Mouse (Mus musculus): Measurements from ENCODE around the gene Ebf1. TPM values are rescaled to one million over a fixed set of nuclear protein-coding genes. Genes with fewer than 3 reads are reported as not detected.

The Ebf1 gene
- total RNA-seq, 4 experiments from 2014 or later, result 2.8 to 5.3 (median 3.4) TPM

GRCm38 (mm10) chr11:44702716-44703486, 85.8 kb downstream of the Ebf1 start:
- no peak for DNase-seq (ENCODE audit: low spot score in 2 of 2)

GRCm38 (mm10) chr11:44703951-44704350, 86.8 kb downstream of the Ebf1 start:
- no peak for DNase-seq (ENCODE audit: low spot score in 2 of 2)

GRCm38 (mm10) chr11:44705811-44706210, 88.7 kb downstream of the Ebf1 start:
- no peak for DNase-seq (ENCODE audit: low spot score in 2 of 2)

DNA sequence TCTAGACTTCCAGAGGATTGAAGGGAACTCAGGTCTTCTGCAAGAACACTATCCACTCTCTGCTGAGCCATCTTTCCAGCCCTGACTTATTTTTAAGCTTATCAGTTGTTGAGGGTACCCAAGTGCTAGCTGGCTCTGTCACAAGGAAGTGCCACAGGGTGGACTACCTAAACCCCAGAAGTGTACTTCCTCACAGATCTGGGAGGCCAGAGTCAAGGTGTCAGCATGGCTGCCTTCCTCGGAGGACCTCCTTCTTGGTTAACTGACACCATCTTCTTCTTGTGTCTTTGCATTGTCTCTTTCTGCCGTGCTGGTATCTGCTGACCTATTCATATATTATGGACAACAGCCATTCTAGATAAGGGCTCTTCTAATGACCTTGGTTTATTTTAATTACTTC, 89.3 kb downstream of the Ebf1 start:
- DNase-seq (ENCODE audit: low spot score in 2 of 2), result no peak

DNA sequence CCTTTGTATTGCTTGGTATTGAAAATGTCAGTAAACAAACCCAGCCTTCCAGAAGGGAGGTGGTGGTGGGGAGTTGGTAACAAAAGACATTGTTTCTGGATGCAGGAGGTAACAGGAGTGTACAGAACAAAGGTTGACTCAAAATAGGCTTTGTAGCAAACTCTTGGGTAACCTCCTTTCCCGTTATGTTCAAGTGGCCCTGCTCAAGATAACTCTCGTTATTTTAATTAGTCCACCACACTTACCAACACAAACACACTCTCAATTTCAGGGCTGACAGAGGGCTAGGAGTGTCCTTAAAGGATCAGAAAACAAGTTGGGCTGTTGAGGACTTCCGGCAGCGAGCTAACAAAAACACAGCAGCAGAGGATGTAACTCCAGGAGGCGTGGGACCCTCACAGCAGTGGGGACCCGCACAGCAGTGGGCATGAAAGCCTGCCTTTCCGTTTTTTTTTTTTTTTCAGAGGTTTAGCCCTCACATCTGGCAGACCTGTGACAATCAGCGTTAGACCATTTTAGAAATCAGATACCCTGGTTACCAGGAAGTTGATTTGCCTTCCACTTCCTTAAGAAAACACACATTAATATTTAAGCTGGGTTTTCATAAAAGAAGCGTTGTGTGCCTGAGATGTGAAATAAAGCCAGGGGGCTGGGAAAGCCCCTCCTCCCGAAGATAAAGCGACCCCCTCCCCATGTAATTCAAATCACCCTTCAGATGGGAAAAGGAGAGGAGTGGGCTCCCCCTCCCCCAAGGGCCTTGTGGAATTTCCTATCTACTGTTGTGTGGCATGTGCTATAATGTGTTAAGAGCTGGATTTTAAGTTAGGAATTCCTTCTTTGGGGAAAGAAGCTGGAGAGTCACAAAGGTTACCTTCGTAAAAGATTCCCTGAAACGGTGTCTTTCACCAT, 90.5 kb downstream of the Ebf1 start:
- no peak for DNase-seq (ENCODE audit: low spot score in 2 of 2)

- DNase-seq (ENCODE audit: low spot score in 2 of 2), result no peak
Observed at GRCm38 (mm10) chr11:44708290-44708685, 91.2 kb downstream of the Ebf1 start.

GRCm38 (mm10) chr11:44709073-44709618, 92.0 kb downstream of the Ebf1 start:
- DNase-seq (ENCODE audit: low spot score in 2 of 2), result no peak

GRCm38 (mm10) chr11:44709869-44710460, 92.8 kb downstream of the Ebf1 start:
- DNase-seq (ENCODE audit: low spot score in 2 of 2), result no peak

- no peak for DNase-seq (ENCODE audit: low spot score in 2 of 2)
Observed at GRCm38 (mm10) chr11:44710861-44711260, 93.7 kb downstream of the Ebf1 start.

DNA sequence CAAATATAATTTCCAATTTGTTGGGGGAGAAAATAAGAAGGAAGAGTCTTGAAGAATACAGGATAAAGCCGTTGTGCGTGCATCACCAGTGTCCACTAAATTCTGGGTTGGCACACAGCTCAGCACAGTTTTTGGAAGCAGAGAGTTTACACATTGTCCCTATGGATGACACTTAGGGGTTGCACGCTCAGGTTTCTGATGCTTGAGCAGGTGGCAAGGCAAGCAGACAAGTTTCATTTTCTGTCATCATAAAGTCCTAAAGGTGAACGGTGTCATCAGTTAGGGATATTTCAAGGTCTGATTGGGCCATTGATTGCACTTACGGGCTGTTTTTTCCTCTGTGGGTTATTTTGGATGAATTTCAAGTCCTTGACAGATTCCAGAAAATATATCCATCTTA, 97.1 kb downstream of the Ebf1 start:
- DNase-seq (ENCODE audit: low spot score in 2 of 2), result no peak

- DNase-seq (ENCODE audit: low spot score in 2 of 2), result no peak
Observed at GRCm38 (mm10) chr11:44715776-44716175, 98.7 kb downstream of the Ebf1 start.

- DNase-seq (ENCODE audit: low spot score in 2 of 2), result no peak
Observed at GRCm38 (mm10) chr11:44716928-44717327, 99.8 kb downstream of the Ebf1 start.

GRCm38 (mm10) chr11:44717636-44718035, 100.5 kb downstream of the Ebf1 start:
- no peak for DNase-seq (ENCODE audit: low spot score in 2 of 2)

DNA sequence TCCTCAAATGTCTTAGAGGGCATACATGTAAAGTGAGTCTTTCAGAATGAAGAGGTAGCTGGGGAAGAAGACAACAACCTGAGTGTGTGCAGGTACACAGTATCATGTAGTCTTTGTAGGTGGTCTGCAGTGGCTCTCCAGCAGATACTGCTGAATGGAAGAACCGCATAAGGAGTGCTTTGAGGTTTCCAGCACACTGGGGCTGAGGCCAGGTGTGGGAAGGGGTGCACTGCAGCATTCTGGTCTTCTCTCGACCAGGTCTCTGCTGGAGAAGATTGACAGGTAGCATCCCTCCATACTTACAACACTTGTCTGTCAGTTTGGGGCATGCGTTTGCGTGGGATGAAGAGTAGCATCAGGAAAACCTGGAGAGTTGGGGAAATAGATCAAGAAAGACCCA, 104.9 kb downstream of the Ebf1 start:
- no peak for DNase-seq (ENCODE audit: low spot score in 2 of 2)

- DNase-seq (ENCODE audit: low spot score in 2 of 2), result no peak
Observed at GRCm38 (mm10) chr11:44723950-44724502, 106.9 kb downstream of the Ebf1 start.

DNA sequence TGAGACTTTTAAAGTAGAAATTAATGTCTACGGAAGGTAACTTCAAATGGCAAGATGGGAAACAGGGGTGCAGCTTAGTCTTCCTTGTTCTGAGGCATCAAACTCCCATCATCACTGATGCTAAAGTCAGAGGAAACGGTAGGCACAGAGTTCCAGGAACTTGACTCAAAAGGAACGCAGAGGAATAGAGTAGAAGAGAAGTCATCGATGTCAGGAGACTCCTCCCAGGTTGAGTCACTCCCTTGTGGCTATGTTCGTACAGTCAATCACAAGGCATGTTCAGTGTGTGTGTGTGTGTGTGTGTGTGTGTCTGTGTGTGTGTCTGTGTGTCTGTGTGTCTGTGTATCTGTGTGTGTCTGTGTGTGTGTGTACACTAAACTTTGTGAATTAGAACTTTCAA, 108.6 kb downstream of the Ebf1 start:
- DNase-seq (ENCODE audit: low spot score in 2 of 2), result no peak

- DNase-seq (ENCODE audit: low spot score in 2 of 2), result no peak
Observed at GRCm38 (mm10) chr11:44727376-44727775, 110.3 kb downstream of the Ebf1 start.

- no peak for DNase-seq (ENCODE audit: low spot score in 2 of 2)
Observed at GRCm38 (mm10) chr11:44727821-44728220, 110.7 kb downstream of the Ebf1 start.

GRCm38 (mm10) chr11:44728271-44728670, 111.2 kb downstream of the Ebf1 start:
- no peak for DNase-seq (ENCODE audit: low spot score in 2 of 2)

GRCm38 (mm10) chr11:44729931-44730330, 112.8 kb downstream of the Ebf1 start:
- DNase-seq (ENCODE audit: low spot score in 2 of 2), result no peak

GRCm38 (mm10) chr11:44731763-44732162, 114.6 kb downstream of the Ebf1 start:
- DNase-seq (ENCODE audit: low spot score in 2 of 2), result no peak
